Mouse (Mus musculus) spleen, adult 2 months (tissue): ENCODE data around the gene Atf4.

Source experiments
- CTCF ChIP-seq: fragments of 200-500 bp; IDR thresholded peaks from 2 replicates; pipeline ENCODE4 v1.5.1; 2011; ENCODE audit warnings: mild to moderate bottlenecking, inconsistent platforms; ENCODE audit not compliant: insufficient read depth, insufficient read length, insufficient replicate concordance; ENCODE audit errors: extremely low read depth
- POLR2A ChIP-seq: fragments of 200-500 bp; IDR thresholded peaks from 2 replicates; pipeline ENCODE4 v1.6.1; 2011; ENCODE audit warnings: low read depth, low read length, inconsistent platforms

GRCm38 (mm10) chr15:80286851-80287415 is 31.9 kb downstream of the Atf4 start, which contains the start of gene Cacna1i:
- TF ChIP-seq CTCF (no peak), POLR2A (no peak)
